Mouse (Mus musculus): ENCODE results near the gene Tecr. TPM values are rescaled to one million over a fixed set of nuclear protein-coding genes. Genes with fewer than 3 reads are reported as not detected.

Tecr gene
- total and polyA plus RNA-seq, 3 experiments = 74.2 to 229 TPM; not detected in 1

- Histone ChIP-seq H3K36me3 (ENCODE audit: control insufficient read depth in 1 of 2, insufficient read depth in 2 of 2, low read length in 2 of 2) (peaks cover 13 to 14% of the 10 kb centered on the region in 2 experiments), H3K4me1 (ENCODE audit: control insufficient read depth in 1 of 2, insufficient read depth in 2 of 2, low read length in 2 of 2) (peaks cover 7 to 18% of the 10 kb centered on the region in 2 experiments), H3K27me3 (ENCODE audit: control insufficient read depth in 1 of 2, insufficient read depth in 2 of 2, low read length in 2 of 2) (no peaks in the 10 kb centered on the region), H3K79me2 (ENCODE audit: control insufficient read depth, insufficient read depth, low read length, poor library complexity) (peaks cover 37% of the 10 kb centered on the region), H3K4me3 (ENCODE audit: control insufficient read depth in 1 of 2, insufficient read depth in 1 of 2, low read depth in 2 of 2, low read length in 2 of 2) (peak overlapping the region; percentile 93 to 98), H3K27ac (ENCODE audit: control insufficient read depth, low read depth, low read length) (peak overlapping the region; percentile 87), H3K9ac (ENCODE audit: control insufficient read depth, low read depth, low read length, poor library complexity, severe bottlenecking) (peak overlapping the region; percentile 92), H3K9me3 (replicated peaks; ENCODE audit: insufficient read depth, low read length) (no peaks in the 10 kb centered on the region)
- DNase-seq (ENCODE audit: low read depth, low spot score) = no peak
- TF ChIP-seq CHD1 (IDR thresholded peaks at IDR 0.05; ENCODE audit: low read depth, low read length) (peak; percentile 87; the same call in 1 of the 2 replicates), GABPA (IDR thresholded peaks at IDR 0.05; ENCODE audit: low read depth, low read length) (no peak), MXI1 (IDR thresholded peaks at IDR 0.05; ENCODE audit: low read depth, low read length) (peak; percentile 6; the same call in 1 of the 2 replicates)
Observed at GRCm38 (mm10) chr8:83609086-83609485, 1.3 kb upstream of the Tecr start.

- peak; percentile 88 for DNase-seq (ENCODE audit: low read depth, low spot score)
- Histone ChIP-seq H3K36me3 (ENCODE audit: control insufficient read depth in 1 of 2, insufficient read depth in 2 of 2, low read length in 2 of 2) (peaks cover 13 to 14% of the 10 kb centered on the region in 2 experiments), H3K79me2 (ENCODE audit: control insufficient read depth, insufficient read depth, low read length, poor library complexity) (peaks cover 37% of the 10 kb centered on the region), H3K9ac (ENCODE audit: control insufficient read depth, low read depth, low read length, poor library complexity, severe bottlenecking) (peak overlapping the region; percentile 92), H3K27me3 (ENCODE audit: control insufficient read depth in 1 of 2, insufficient read depth in 2 of 2, low read length in 2 of 2) (no peaks in the 10 kb centered on the region), H3K27ac (ENCODE audit: control insufficient read depth, low read depth, low read length) (peak overlapping the region; percentile 87), H3K9me3 (replicated peaks; ENCODE audit: insufficient read depth, low read length) (no peaks in the 10 kb centered on the region), H3K4me1 (ENCODE audit: control insufficient read depth in 1 of 2, insufficient read depth in 2 of 2, low read length in 2 of 2) (peaks cover 7 to 18% of the 10 kb centered on the region in 2 experiments), H3K4me3 (ENCODE audit: control insufficient read depth in 1 of 2, insufficient read depth in 1 of 2, low read depth in 2 of 2, low read length in 2 of 2) (peak overlapping the region; percentile 93 to 98)
- TF ChIP-seq JUND (IDR thresholded peaks at IDR 0.05; ENCODE audit: low read depth, low read length) (no peak), USF1 (IDR thresholded peaks at IDR 0.05; ENCODE audit: low read depth, low read length) (no peak), ELF1 (IDR thresholded peaks at IDR 0.05; ENCODE audit: low read depth, low read length) (no peak), POLR2A (IDR thresholded peaks at IDR 0.05; ENCODE audit: control insufficient read depth in 1 of 2, insufficient read depth in 1 of 2, low read depth in 1 of 2, low read length in 2 of 2, poor library complexity in 1 of 2) (peak in 1 of 2 experiments; percentile 21; a peak in 1 of 4 replicates), NRF1 (IDR thresholded peaks at IDR 0.05; ENCODE audit: insufficient read depth, low read depth, low read length, poor library complexity, severe bottlenecking) (peak; percentile 71), MXI1 (IDR thresholded peaks at IDR 0.05; ENCODE audit: low read depth, low read length) (peak; percentile 13; the same call in 1 of the 2 replicates), USF2 (IDR thresholded peaks at IDR 0.05; ENCODE audit: borderline replicate concordance in 1 of 2, insufficient read depth in 1 of 2, low read depth in 1 of 2, low read length in 2 of 2) (no peak), KAT2A (conservative IDR thresholded peaks at IDR 0.05; ENCODE audit: low read depth, low read length) (no peak), MYB (IDR thresholded peaks at IDR 0.05; ENCODE audit: low read depth, low read length) (no peak), GABPA (IDR thresholded peaks at IDR 0.05; ENCODE audit: low read depth, low read length) (no peak), MAX (IDR thresholded peaks at IDR 0.05; ENCODE audit: low read length) (peak; percentile 22; the same call in 1 of the 2 replicates), NELFE (IDR thresholded peaks at IDR 0.05; ENCODE audit: low read depth, low read length) (no peak), SIN3A (IDR thresholded peaks at IDR 0.05; ENCODE audit: low read length) (peak; percentile 9), HCFC1 (IDR thresholded peaks at IDR 0.05; ENCODE audit: low read depth, low read length) (0 out of 2 replicates have a peak, but pooled peaks have one; percentile 5)
Observed at GRCm38 (mm10) chr8:83608398-83608829, 643 bp upstream of the Tecr start.
